Mouse (Mus musculus) heart, postnatal 0 days (tissue): ENCODE data around the gene Nrros. TPM values are rescaled to one million over a fixed set of nuclear protein-coding genes. Genes with fewer than 3 reads are reported as not detected.

Experiments
- ATAC-seq: fragments of 200-750 bp; cut with Nextera tagmentation; 2 replicates; pipeline ENCODE4 v1.8.0; 2017; ENCODE audit warnings: low read depth, moderate number of reproducible peaks, moderate library complexity; ENCODE audit not compliant: insufficient read depth
- DNase-seq: peaks from one replicate; pipeline ENCODE4 v3.0.0-alpha.2; 2016; ENCODE audit warnings: low spot score
- H3K27ac ChIP-seq: fragments of 300-500 bp; sonication (generic); 2 replicates; pipeline ENCODE4 v1.5.1; 2014; ENCODE audit warnings: low read depth, mild to moderate bottlenecking
- H3K27me3 ChIP-seq: fragments of 300-500 bp; sonication (generic); 2 replicates; pipeline ENCODE4 v1.6.1; 2014; ENCODE audit warnings: low read length, mixed read lengths; ENCODE audit not compliant: control insufficient read depth, insufficient read depth
- H3K36me3 ChIP-seq: fragments of 300-500 bp; sonication (generic); replicated peaks from 2 replicates; pipeline ENCODE4 v1.6.1; 2014; ENCODE audit warnings: low read length, mixed read lengths; ENCODE audit not compliant: control insufficient read depth, insufficient read depth
- H3K4me1 ChIP-seq: fragments of 300-500 bp; sonication (generic); 2 replicates; pipeline ENCODE4 v1.6.1; 2014; ENCODE audit warnings: antibody characterized with exemption; ENCODE audit not compliant: control insufficient read depth, insufficient read depth
- H3K4me2 ChIP-seq: fragments of 300-500 bp; sonication (generic); 2 replicates; pipeline ENCODE4 v1.6.1; 2014; ENCODE audit warnings: low read depth, mild to moderate bottlenecking, low read length, moderate library complexity
- H3K4me3 ChIP-seq: fragments of 300-500 bp; sonication (generic); 2 replicates; pipeline ENCODE4 v1.5.1; 2014; ENCODE audit warnings: low read depth, low read length
- H3K9ac ChIP-seq: fragments of 300-500 bp; sonication (generic); replicated peaks from 2 replicates; pipeline ENCODE4 v1.6.1; 2014; ENCODE audit warnings: low read depth, low read length, mixed read lengths
- H3K9me3 ChIP-seq: fragments of 300-500 bp; sonication (generic); replicated peaks from 2 replicates; pipeline ENCODE4 v1.6.1; 2016; ENCODE audit warnings: low read length; ENCODE audit not compliant: control insufficient read depth
- CTCF ChIP-seq: IDR thresholded peaks from 2 replicates; pipeline ENCODE4 v1.5.1; 2016; ENCODE audit warnings: antibody characterized with exemption, control low read depth, low read depth
- EP300 ChIP-seq: IDR thresholded peaks from 2 replicates; pipeline ENCODE4 v1.6.1; 2016; ENCODE audit warnings: antibody characterized with exemption, low read depth
- WGBS: fragments of 180-500 bp; shearing (Covaris S2); extraction: QIAGEN DNeasy Blood & Tissue Kit; methylation state at CpG from one replicate; pipeline ENCODE4 v1.1.7; 2014; 5-methylcytosine and 5-hydroxymethylcytosine counted together
- polyA plus RNA-seq: library from polyadenylated mRNA; unstranded; fragments of >200 nt; fragmentation: Nextera tagmentation; extraction: Ambion mirVana; gene quantifications from 2 replicates; pipeline ENCODE4 v1.2.1, GENCODE M21; 2015
- total RNA-seq: library from RNA; depleted of rRNA; stranded (reverse); fragments of >200 nt; gene quantifications from 2 replicates; pipeline ENCODE4 v1.2.3, GENCODE M21; 2014; ENCODE audit warnings: low replicate concordance

Nrros gene
- total and polyA plus RNA-seq, 2 experiments from 2014 or later: 6.1 to 13.4 TPM

- no peak for ATAC-seq
- WGBS: 78% methylated on average over 5 of the region's 5 CpGs
- H3K36me3 ChIP-seq: no peaks in the 10 kb centered on the region
- no peak overlapping the region for H3K4me2 ChIP-seq
- H3K4me3 ChIP-seq: no peak overlapping the region
- no peak for DNase-seq
- no peaks in the 10 kb centered on the region for H3K9me3 ChIP-seq
- H3K4me1 ChIP-seq: no peaks in the 10 kb centered on the region
- H3K27ac ChIP-seq: no peak overlapping the region
- H3K27me3 ChIP-seq: no peaks in the 10 kb centered on the region
- no peak for TF ChIP-seq EP300
- TF ChIP-seq CTCF: no peak
- H3K9ac ChIP-seq: no peak overlapping the region
These were observed 5.8 kb upstream of the Nrros start for GRCm38 (mm10) chr16:32171031-32171731.

GRCm38 (mm10) chr16:32167819-32168545 is 2.6 kb upstream of the Nrros start:
- WGBS: 88% methylated on average over 4 of the region's 4 CpGs
- TF ChIP-seq EP300 (no peak), CTCF (no peak)

GRCm38 (mm10) chr16:32164396-32165027 is 882 bp downstream of the Nrros start:
- no peaks in the 10 kb centered on the region for H3K27me3 ChIP-seq
- H3K36me3 ChIP-seq: no peaks in the 10 kb centered on the region
- peak overlapping the region; percentile 56 for H3K4me3 ChIP-seq
- peak overlapping the region; percentile 68 for H3K4me2 ChIP-seq
- TF ChIP-seq EP300: no peak
- no peak for TF ChIP-seq CTCF
- H3K9ac ChIP-seq: peak overlapping the region; percentile 60; the same call in 1 of the 2 replicates
- no peaks in the 10 kb centered on the region for H3K9me3 ChIP-seq
- peaks cover 18% of the 10 kb centered on the region for H3K4me1 ChIP-seq
- H3K27ac ChIP-seq: peak overlapping the region; percentile 38; the same call in 1 of the 2 replicates
- 65% methylated on average over 19 of the region's 19 CpGs for WGBS
- no peak for DNase-seq
- ATAC-seq: no peak

More at GRCm38 (mm10) chr16:32167819-32168545, 2.6 kb upstream of the Nrros start:
- Histone ChIP-seq H3K27me3 (no peaks in the 10 kb centered on the region), H3K27ac (no peak overlapping the region), H3K9me3 (no peaks in the 10 kb centered on the region), H3K9ac (no peak overlapping the region), H3K36me3 (no peaks in the 10 kb centered on the region), H3K4me3 (no peak overlapping the region), H3K4me2 (no peak overlapping the region), H3K4me1 (peaks cover 9% of the 10 kb centered on the region)
- ATAC-seq (no peak), DNase-seq (no peak)

- DNase-seq: no peak
- Histone ChIP-seq H3K4me2 (peak overlapping the region; percentile 68), H3K4me1 (peaks cover 18% of the 10 kb centered on the region), H3K9me3 (no peaks in the 10 kb centered on the region), H3K9ac (no peak overlapping the region), H3K27me3 (no peaks in the 10 kb centered on the region), H3K27ac (no peak overlapping the region; the same call in 1 of the 2 replicates), H3K4me3 (peak overlapping the region; percentile 56), H3K36me3 (no peaks in the 10 kb centered on the region)
- WGBS: 66% methylated on average over 5 of the region's 5 CpGs
- no peak for ATAC-seq
- TF ChIP-seq CTCF (no peak), EP300 (no peak)
These were observed 1.5 kb downstream of the Nrros start for GRCm38 (mm10) chr16:32163891-32164290.

- TF ChIP-seq CTCF (no peak), EP300 (no peak)
- Histone ChIP-seq H3K27me3 (no peaks in the 10 kb centered on the region), H3K4me3 (peak overlapping the region; percentile 56; the same call in 1 of the 2 replicates), H3K4me2 (peak overlapping the region; percentile 68), H3K36me3 (no peaks in the 10 kb centered on the region), H3K9ac (no peak overlapping the region), H3K27ac (no peak overlapping the region), H3K4me1 (peaks cover 18% of the 10 kb centered on the region), H3K9me3 (no peaks in the 10 kb centered on the region)
- WGBS: 70% methylated on average over 4 of the region's 4 CpGs
- no peak for ATAC-seq
- no peak for DNase-seq
These were observed 2.0 kb downstream of the Nrros start for GRCm38 (mm10) chr16:32163392-32163791.
